Mouse (Mus musculus) megakaryocyte, embryonic 14.5 days (primary cell): Measurements from ENCODE around the gene Gm49369.

Experiments used
- FLI1 ChIP-seq: IDR thresholded peaks from 2 replicates; pipeline ENCODE4 v1.6.1; 2012; ENCODE audit warnings: low read length, inconsistent platforms, mixed read lengths
- GATA1 ChIP-seq: IDR thresholded peaks from 3 replicates; pipeline ENCODE4 v1.6.1; 2012; ENCODE audit warnings: mixed read lengths, low read length, inconsistent platforms, borderline replicate concordance

DNA sequence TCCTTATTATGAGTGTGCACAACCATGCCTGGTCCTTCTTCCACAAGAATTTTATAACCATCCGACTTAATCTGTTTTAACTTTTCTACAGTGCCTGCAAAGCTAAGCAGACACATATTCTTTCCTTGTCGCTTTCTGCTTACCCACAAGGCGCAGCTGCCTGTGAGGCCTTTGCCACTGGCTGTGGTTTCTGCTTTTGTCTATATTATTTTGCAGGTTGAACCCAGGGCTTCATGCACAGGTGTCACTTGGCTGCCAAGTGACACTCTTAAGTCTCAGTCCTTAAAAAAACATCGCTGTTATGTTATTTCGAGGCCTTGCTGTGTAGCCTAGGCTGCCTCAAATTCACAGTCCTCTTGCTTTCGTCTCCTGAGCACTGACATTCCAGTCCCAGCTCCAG, 59.8 kb downstream of the Gm49369 start:
- TF ChIP-seq GATA1 (no peak), FLI1 (no peak)
